Mouse (Mus musculus) gastrocnemius, postnatal 25 days (tissue): Measurements from ENCODE around the gene B4galnt1. TPM values are rescaled to one million over a fixed set of nuclear protein-coding genes. Genes with fewer than 3 reads are reported as not detected.
"Not testable (repeated sequence)": the region's sequence is repeated elsewhere in the genome, so short reads cannot be mapped to it uniquely, and the experiment has no call there.

Experiments
- DNase-seq: peaks from one replicate; pipeline ENCODE4 v3.0.0; 2022
- total RNA-seq, 2 experiments: library from RNA; stranded (reverse); gene quantifications; 1 replicate in 1 of 2; 2 replicates in 1 of 2; pipeline ENCODE4 v1.2.3; 2021

B4galnt1 gene
- total RNA-seq, 2 experiments from 2014 or later = 0.78 to 1.00 TPM

DNA sequence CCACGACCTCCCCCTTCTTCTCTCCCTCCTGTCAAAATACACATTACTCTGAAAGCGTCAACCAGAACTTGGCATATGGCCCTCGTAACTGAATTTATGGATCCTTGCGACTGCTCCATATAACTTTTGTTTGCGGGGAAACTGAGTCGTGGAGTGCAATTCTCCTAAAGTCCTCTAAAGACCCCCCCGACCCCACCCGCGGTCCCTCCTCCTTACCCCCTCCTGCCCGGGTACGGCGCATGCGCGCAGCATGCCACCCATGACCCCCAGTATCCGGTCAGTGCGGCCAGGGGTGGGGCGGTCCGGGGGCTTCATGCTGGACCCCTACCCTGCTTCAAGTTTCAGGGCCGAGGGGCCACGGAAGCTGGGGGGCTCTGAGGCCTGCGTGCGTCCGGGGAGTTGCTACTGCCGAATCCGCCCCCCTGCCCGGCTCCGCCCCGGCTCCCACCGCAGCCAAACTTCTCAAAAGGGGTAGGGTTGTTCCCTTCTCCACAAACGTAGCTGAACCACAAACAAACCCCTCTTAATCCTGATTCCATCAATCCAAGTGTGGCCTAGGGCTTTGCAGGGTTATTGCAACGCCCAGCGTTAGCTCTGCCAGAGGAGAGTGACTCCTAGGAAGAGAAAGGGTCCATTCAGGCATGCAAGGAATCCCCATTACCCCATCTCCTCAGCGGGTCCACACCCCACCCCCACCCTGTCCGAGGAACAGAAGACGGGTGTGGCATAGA lies 24.8 kb downstream of the B4galnt1 start, which contains the start of gene Arhgef25:
Arhgef25 (minus strand) TSS at position 433 of the 731 bp plus-strand sequence.
- peak; percentile 76 for DNase-seq

DNA sequence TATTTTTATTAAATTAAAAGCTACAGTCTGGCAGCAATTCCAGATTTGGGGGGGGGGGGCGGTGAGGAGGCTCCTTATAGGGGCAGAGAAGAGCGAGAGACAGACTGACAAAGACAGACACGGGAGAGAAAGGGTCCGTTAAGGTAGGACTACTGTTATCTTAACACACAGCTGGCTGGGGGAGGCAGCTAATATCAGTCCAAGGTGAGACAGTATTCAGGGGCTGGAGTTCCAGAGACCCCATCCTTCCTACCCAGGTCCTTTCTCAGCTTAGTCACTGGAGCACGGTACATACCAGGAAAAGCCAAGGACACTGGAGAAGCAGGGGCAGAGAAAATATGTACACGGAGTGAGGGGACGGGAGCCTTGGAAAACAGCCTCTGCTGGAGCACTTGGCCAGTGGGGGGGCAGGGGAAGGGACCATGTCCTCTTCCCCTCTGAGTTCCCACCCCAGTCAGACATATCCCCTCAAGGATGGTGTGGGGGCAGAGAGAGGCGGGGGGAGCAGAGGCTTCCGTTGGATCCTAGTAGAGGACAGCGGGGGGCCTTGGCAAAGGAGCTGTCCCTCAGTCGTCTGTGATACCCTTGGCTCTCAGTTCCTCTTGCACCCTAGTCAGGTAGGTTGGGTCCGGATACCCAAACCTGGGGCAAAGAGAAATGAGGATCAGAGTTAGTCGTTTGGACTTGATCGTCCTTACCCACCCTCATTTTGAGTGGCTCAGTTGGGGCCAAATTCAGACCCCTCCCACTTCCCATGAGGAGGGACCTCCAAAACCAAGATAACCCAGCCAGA lies 25.6 kb downstream of the B4galnt1 start:
- no peak for DNase-seq

DNA sequence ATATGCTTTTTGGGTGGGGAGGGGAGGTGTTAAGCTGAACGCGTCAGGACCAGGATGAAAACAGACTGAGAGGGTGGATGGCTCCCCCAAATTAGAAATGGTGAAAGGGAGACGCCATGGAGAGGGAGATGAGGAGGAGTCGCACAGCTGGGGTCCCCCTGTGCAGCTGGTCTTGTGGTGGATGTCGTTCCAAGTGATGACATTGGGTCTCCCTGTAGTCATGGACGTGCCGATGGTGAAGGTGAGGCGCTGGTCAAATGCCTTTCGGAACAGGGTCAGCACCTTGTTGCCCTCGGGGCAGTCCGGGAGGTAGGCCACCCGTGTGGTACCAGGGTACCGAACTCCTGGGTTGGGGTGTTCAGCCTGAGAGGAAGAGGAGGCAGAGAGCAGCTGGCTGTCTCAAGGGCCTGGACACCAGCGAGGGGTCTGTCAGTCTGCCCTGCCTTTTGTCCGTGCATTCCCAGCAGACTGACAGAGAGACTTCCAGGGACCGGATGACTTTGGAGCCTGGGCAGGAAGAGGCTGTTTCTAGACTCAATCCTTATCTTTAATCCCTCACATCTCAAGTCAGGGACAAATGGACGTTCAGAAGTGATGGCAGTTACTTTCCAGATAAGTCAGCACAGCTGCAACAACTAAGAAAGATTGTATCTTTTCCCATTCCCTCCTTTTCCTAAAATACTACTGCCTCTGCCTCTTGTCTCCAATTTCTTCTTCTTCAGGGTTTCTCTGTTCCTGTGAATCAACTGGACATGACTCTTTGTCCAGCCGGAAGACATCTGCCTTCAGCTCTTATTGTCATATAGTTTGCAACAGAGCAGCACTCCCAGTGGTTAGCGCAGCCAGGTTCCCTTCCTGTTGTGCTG lies 26.4 kb downstream of the B4galnt1 start:
- no peak for DNase-seq

DNA sequence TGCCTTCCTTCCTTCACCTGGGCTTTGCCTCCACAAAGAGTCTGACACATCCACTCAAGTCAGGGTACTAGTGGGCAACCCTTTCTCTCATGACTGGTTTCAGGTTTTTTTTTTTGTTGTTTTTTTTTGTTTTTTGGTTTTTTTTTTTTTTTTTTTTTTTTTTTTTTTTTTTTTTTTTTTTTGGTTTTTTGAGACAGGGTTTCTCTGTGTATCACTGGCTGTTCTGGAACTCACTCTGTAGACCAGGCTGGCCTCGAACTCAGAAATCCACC lies 27.0 kb downstream of the B4galnt1 start:
- DNase-seq = not testable (repeated sequence)

DNA sequence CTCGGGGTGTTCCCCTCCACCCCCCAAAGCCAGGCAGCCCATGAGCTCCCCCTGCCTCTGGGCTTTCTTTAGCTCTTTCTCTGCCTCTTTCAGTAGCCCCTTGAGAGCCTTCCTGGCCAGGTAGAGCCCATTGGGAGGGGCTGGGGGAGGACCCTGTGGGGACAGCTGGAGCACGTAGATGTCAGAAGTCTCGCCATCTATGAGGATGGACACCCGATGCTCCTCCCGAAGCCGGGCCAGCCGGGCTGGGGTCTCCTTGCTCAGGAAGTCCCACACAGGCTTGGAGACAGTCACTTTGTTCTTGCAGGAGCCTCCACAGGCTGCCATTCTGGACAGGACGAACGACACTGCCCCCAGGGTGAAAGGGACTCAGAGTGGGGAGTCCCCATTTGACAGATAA lies 28.0 kb downstream of the B4galnt1 start:
- no peak for DNase-seq

DNA sequence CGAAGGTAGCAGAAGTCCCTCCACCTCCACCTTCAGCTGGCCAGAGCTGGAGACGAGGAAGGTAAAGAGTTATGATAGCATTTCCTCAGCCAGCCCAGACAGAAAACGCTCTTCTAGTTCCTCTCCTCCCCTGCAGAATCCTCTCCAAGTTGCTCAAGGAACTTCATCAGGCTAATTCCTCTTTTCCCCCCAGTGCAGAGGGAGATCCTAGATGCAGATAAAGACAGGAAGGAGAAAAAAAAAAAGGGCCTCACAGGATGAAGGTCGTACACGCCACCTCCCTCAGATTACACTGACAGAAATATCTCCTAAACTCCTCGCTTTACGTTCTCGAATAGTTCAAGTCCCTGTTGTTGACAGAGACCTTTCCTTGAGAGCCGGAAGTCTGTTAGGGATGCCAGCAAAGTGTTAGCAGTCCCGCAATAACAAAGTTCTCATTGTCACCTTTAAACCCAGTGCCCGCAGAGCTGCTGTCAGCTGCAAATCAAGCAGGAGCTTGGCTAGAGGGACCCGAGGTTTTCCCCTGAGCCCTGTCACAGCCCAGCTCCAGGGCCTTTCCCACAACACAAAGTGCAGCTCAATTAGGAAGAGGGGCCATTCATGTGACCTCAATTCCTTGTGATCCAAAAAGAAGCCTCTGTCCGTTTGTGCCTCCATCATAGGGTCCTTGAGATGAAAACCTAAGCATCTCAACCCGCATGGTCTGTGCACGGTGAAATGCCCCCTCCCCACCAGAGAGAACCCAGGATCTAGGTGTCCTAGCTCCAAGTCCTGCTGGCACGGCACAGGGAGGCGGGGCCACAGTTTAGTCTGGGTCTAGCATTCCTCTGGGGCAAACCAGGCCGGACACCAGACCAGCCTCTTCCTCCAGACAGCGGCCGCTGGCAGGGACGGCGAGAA lies 29.7 kb downstream of the B4galnt1 start:
- DNase-seq = peak; percentile 66

DNA sequence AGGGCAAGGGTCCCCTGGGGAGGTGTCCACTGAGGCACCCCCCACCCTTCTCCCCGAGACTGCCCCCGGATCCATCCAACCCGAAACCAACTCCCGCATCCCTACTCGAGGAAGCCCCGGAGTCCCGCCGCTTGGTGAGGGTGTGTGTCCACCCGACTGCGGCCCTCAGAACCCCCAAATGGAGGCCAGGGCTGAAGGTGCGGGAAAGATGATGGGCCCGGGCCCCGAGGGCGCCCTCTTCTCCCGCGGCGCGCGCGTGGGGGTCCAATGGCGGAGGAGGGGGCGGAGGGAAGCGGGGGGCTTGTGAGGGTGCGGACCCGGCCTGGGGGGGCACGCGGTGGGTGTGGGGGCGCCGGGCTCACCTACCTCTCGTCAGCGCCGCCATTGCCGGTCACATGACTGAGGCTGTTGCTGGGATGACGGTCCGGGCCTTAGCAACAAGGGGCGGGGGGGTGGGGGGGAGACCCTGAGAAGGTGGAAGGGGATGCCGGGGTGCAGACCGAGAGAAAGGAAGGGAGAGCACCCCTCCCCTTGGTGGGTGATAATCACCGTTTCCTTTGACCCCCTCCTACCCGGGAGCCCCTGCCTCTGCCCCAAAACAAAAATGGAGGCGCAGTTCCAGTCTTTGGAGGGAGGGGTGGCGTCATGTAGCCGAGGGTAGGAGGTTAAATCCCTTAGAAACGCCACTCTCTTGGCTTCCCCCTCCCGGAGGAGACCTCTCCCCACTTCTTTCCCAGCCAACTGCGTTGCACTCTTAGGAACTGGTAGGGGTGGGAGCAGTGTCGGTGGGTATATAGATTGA lies 30.5 kb downstream of the B4galnt1 start, which contains the start of gene Dtx3:
Dtx3 (minus strand) TSS at position 401 of the 802 bp plus-strand sequence.
- peak; percentile 53 for DNase-seq

DNA sequence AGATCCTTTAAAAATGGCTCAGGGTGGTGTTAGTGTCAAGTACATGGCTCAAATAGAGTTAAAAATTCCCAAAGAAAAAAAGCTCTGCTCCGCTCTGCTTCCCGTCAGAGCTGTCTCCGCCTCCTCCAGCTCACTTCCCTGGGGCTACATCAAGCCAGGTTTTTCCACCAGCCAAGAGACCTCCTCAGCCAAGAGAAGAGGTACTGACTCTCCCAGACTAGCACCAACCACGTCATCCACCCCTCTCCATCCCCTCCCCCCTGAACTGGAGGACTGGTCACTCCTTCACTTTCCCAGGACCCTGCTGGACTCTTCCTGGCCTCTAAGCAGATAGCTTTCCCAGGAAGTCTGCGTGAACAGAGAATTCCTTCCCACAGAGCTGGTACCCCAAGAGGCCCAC lies 31.4 kb downstream of the B4galnt1 start:
- DNase-seq = peak; percentile 84

DNA sequence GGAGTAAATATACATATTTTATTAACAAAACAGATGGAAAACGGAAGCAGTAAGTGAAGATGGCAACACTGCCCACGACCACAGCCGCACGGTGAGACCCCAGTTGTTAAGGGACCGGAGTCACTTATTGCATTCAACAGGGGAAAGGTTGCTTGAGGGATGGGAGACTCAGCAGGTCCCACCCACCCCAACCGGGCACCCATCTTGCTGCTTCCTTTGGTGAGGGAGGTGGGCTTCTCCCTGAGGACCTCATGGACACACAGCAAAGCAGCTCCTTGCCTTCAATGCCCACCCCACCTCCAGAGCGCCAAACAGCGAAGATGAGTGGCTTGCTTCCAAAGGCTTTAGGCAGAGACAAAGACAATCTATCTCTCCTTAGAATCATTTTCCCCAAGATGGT lies 32.1 kb downstream of the B4galnt1 start:
- no peak for DNase-seq

DNA sequence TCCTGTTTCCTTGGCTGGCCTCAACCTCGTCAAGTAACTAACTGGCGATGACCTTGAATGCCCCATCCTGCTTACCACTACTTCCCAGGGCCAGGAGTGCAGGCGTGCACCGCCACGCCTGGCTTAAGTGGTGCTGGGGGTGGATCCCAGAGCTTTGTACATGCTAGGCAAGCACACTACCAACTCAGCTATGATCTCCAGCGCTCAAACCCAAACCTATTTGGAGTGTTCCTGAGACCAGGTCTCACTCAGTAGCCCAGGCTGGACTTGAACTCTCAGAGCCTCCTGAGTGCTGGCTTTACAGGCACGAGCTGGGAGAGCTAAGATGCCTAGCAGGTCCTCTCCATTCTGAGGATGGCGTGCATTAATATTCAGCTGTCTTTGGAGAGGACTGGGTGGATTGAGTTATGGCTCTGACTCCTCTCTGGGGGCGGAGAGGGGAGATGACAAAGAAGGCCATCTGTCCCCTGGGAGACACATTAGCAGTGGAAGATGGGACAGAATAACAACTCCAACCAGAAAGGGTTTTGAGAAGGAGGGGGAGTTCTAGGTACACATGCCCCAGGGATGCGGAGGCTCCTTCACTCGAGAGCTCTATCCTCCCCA lies 32.6 kb downstream of the B4galnt1 start:
- no peak for DNase-seq

DNA sequence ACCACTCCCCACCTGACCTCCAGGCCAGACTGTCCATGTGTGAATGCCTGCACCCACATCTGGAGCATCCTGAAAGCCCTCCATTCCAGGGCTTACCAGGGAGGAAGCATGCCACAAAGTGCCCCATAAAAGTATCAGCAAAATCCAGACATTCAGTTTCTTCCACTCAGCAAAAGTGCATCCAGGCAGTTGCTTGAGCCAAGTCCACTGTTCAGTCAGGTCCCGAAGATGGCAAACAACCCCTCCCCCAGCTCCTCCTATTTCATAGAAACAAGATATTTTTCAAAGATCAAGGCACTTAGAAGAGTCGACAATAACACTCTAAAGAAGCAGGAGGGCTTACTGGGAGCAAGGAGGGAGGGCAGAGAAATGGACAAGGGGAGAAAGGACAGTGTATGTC lies 33.5 kb downstream of the B4galnt1 start:
- DNase-seq = no peak

DNA sequence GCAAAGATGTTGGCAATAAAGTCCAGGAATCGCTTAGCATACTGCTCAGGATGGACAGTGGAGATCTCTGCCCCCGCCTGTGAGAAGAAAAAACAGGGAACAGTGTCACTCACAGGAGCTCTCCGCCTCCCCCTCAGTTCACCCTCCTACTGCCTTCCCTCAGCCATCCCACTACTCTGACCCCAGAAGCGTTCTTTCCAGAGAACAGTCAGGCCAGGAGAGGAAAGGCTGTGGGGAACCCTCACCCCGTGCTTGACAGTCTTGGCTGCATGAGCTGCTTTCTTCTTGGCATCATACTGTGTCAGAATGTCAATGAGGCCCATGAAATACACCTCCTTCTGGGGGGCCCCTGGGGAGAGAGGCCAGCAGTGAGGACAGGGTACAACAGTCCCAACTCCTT lies 34.0 kb downstream of the B4galnt1 start:
- no peak for DNase-seq

DNA sequence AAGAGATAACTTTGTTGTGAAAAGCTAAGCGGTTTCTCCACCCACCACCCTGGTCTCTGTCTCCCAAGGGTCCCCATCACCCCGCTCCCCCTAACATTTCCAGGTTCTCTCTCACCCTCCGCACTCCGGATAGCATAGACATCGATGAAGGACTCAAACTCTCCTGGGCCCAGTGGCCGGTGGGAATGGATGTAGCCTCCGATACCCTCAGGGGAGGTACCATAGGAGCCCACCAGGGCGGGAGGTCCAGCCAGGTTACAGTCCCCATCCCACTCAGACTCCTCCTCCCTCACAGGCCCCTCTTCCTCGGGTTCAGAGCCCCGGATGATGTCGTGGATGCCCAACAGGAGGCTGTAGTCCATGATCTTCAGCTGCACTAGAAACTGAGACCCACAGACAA lies 34.4 kb downstream of the B4galnt1 start:
- DNase-seq = no peak

DNA sequence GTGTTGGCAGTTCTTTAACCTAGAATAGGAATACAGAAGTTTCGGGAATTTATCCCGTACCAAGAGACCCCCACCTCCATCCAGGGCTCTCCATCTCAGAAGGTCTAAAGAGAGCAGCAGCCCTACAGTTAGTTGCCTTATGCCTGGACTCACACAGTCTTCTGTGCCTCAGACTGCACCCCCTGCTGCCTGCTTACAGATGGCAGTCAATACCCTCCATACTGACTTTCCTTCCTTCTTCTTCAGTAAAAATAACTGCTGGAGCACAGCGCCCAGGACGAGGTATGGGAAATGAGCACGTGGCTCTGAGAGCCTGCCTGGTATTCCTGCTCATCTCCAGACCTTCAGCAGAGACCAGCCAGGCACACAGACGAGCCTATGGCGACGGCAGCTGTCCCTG lies 35.3 kb downstream of the B4galnt1 start:
- no peak for DNase-seq

DNA sequence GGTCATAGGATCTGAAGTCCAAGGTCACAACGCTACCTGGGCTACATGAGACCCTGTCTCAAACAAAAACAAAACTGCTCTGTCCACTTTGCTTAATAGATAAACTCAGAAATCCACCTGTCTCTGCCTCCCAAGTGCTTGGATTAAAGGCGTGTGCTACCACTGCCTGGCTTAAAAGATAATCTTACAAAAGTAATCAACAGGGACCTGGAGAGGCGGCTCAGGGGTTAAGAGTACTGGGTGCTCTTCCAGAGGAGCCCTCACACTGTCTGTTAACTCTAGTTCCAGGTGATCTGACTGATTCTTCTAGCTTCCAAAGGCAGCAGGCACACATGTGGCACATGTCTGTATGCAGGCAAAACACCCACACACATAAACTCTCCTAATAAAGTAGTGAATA lies 38.1 kb downstream of the B4galnt1 start:
- no peak for DNase-seq

DNA sequence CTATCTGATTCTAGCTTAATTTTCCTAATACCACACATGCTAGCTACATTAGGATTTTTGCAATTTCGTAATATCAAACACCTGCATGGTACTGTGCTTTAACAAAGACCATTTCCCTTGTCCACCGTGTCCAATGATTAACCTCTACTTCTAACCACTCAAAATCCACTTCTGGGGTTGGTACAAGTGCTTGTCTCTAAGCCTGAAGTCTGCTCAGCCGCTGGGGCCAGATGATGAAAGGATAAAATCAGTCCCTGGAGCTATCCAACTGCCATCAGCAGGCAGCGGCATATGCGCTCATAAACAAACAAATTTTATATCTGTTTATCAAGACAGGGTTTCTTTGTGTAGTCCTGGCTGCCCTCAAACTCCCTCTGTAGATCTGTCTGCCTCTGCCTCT lies 39.6 kb downstream of the B4galnt1 start:
- no peak for DNase-seq

DNA sequence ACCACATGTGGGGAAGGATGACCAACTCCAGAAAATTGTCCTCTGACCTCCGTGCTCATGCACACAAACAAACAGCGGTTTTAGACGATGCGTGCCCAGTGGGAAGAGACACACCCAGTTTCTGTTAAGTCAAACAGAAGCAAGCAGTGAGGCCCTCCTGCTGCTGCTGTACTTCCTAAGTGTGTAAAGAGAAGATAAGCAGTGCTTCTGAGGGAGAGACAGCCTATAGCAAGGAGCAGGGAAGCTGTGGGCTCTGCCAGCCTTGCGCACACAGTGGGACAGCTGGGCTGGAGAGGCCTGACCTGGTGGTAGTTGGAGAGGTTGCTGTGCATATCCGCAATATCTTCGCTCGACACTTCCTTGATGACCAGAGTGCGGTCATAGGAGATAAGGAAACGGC lies 40.3 kb downstream of the B4galnt1 start:
- DNase-seq = no peak

DNA sequence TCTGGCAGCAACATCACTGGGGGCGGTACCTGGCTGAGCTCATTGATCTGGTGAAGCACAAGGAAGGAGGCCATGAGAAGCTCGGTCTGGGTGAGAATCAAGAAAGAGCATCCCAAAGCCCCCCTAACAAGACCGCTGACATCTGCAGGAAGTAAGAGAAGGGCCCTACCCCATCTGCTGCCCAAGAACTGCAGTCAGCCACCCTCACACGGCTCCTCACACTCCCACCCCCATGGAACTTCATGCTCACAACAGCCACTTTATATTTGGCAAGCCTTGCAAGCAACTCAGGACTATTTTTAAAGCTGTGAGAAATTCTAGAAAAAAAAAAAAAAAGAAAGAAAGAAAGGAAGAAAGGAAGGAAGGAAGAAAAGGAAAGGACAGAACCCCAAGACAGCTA lies 43.9 kb downstream of the B4galnt1 start:
- DNase-seq = no peak

DNA sequence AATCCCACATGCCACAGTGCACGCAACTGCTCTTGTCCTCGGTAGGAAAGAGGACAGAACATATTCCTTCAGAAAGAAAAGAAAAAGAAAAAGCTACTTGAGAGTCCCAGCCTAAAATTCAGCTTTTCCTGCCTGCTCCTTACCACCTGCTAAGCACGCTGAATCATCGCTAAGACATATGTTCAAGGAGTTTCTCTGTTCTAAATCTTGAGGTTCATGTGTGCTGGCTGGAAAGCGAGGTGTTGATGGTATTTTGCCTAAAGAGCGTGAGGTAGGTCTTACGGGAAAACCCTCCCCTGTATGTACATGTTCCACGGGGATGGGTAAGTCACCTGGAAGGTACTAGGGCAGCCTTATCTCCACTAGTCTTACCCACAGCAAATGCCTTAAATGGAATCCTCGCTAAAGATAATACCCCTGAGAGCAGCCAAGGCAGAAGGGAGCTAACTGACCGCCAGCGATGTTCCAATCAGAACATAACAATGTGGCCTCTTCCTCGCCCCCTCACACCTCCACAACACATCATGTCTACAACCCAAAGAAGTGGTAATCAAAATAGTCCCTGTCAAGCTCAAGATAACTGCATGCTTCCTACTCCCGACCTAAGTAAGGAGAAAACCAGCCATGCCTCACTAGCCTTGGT lies 45.0 kb downstream of the B4galnt1 start:
- no peak for DNase-seq

DNA sequence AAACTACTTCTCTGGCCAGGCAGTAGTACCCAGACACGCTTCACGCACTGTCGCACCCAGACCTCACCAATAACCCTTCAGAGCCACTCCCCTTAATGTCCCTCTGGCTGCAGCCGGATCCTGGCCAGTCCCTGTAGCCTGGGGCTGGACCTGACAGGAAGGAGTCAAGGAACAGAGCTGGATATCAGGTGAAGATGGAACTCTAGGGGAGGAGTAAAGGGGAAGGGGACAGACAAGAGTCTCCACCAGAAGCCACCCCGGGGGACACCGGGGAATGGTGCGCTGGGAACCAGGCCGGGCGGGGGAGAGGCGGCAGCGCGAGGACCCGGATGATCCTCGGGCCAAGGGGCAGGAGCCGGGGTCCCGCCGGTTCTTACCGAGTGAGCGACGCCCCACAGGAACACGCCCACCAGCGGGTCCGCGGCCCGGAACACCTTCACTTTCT lies 46.0 kb downstream of the B4galnt1 start:
- DNase-seq = no peak
